Mouse (Mus musculus) liver, embryonic 14.5 days (tissue): ENCODE measurements around the gene Slc16a11.

ENCODE experiments used
- CTCF ChIP-seq: IDR thresholded peaks from 2 replicates; pipeline ENCODE4 v1.5.1; 2016; ENCODE audit warnings: antibody characterized with exemption, low read depth, control low read depth
- EP300 ChIP-seq: IDR thresholded peaks from 2 replicates; pipeline ENCODE4 v1.6.1; 2016; ENCODE audit warnings: antibody characterized with exemption, low read depth

- TF ChIP-seq CTCF (peak; percentile 18; the same call in 1 of the 2 replicates), EP300 (no peak)
Measured at GRCm38 (mm10) chr11:70225798-70226601, 13.4 kb downstream of the Slc16a11 start.
